Mouse (Mus musculus): ENCODE measurements around the gene Pex16. TPM values are rescaled to one million over a fixed set of nuclear protein-coding genes. Genes with fewer than 3 reads are reported as not detected.

Gene Pex16
- total RNA-seq, 4 experiments from 2014 or later, result 63.1 to 281 (median 138) TPM

DNA sequence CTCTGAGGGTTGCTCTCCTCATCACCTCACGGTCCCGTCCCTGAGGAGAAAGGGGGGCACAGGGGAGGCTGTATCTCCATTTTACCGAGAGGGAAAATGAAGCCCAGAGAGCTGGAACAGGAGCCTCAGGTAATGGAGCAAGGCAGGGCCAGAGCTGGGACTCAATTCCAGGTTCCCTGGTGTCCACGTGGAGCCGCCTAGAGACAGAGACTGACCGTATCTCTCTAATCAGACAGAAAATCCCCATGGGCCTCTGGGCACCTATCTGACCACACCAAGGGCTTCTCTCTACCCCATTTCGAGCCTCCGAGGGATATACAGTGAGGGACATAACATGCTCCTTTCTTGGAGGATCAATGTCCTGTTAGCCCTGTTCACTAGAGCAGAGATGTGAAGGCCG is 48.7 kb downstream of the Pex16 start:
- DNase-seq, result no peak

DNA sequence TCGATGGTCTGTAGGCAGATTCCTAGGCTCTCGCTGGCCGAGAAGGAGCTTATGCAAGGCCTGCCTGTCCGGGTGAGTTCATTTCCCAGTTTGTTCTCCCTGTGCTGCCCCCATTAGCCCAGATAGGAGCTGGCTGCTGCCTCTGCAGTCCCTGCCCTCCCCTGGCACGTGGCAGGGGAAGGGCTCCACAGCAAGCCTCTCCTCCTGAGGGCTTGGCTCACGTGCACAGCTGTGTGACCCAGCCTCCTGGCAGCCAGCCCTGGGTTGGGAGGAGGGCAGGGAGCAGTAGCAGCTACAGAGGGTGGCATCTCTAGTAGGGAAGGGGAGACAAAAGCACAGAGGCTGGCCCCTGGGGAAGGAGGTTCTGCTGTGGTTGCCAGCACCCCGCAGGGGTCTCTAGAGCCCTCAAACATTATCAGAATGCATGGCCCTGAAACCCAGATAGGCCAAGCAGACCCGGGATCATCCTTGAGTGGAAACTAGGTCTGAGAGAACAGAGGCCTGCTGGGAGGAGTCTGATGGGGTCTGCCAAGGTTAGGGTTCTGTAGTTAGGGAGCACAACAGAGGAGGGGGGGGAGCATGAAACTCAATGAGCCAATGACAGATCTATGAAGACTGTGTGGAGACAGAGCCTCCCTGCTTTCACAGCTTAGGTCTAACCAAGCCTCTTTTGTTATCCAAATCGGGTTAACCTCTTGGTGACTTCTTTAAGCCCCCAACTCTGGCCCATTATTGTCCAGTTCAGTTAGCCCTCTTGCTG is 49.4 kb downstream of the Pex16 start:
- DNase-seq, result peak; percentile 97

DNA sequence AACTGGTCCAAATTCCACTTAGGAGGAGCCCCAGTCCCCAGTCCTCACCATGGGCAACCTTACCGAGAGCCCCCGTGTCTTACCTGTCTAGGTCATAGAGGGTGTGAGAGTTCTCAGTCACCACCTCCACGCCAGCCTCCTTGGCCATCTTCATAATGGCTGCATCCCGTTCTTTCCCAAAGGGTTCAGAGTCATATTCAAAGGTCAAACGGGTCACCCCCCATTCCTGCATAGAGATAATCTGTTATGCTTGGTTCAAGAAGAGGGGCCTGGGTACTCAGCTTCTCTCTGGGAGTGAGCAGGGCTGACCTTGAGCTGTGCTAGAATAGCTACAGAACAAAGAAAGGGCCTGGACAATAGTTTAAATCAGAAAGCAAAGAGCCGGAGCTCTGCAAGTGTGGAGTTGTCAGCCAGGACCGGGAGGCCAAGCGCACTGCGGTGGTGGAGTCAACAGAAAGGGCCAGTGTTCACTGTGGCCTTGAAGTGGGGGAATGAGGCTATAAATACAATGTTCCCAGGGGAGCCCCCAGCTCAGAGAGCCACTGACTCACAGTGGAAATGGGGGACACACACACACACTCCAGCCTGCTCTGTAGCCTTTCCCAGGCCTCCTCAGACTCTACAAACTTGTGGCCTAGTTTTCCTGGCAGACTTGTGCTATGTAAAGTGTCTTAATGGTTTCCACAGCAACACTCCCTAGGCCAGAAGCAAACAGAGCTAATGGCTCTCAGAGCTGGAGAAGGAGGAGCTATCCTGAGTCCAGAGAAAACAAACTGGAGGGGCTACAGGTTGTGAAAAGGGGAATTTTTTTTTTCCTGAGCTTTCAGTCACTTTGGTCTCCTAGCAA is 50.2 kb downstream of the Pex16 start:
- peak; percentile 63 for DNase-seq

DNA sequence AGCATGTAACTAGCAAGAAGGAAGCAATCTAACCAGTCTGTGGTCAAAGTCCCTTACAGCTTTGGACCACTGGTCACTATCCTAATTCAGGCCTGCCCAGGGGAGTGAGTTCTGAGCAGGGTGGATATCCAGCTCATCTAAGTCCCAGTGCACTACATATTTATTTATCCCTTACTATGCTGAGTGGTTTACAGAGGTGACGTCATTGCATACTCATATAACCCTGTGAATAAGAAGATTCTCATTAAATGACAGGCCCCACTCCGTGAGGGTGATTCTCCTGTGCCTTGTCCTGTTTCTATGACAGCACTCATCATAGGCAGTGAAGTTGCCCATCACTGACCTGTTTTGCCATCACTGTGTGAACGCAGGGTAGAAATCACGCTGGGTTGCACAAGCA is 50.9 kb downstream of the Pex16 start:
- DNase-seq, result no peak

DNA sequence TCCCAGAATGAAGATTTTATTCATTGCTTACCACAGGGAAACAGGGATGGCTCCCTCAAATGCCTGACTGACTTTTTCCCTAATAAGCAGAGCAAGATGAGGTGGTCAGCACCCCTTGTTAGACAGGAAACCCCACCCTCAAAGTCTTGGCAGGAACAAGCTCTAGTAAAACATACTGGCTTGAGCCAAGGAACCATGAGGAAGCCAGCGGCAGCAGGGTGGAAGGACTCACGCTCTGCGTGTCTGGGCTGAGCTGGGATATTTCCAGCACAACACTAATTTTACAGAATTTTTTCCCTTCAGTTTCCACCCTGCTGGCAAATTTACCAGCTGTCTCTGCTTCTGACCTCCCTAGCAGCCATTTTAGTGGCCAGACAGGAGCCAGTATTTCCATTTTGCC is 52.0 kb downstream of the Pex16 start:
- DNase-seq, result no peak

DNA sequence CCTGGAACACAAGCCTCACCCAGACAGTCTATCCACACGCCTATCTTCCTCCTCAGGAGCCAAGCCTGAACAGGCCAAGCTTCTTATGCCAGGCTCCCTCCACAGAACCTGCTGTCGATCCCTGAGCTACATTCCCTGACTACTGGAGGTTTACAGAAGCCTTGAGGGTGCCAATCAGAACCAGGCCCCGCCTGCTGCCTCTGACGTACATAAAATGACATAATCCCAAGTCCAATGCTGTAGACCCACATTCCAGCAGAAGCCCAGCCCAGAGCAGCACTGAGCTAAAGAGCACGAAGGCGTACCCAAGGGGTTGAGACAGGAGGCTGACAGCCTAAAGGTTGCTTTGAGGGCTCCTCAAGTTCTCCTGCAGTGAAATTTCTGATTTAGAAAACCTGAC is 53.4 kb downstream of the Pex16 start:
- DNase-seq, result peak; percentile 87

DNA sequence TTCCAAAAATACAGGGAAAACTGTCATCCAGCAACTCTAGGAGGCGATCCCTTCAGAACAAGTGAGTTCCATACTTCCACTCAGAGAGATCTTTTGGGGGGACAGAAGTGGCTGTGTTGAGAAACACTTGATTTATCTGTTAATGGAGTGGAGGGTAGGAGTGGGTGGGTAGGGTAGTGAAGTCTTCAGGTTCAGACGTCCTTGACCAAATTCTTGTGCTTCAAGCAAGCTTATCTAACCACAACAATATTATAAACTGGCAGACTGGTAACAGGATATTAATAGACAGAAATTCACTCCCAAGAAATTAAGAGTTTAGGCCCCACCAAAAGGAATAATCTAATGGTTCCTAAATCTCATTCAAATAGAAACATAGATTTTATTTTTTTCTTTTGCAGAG is 55.6 kb downstream of the Pex16 start:
- no peak for DNase-seq

Small RNA genes within 50 kb of the gene (microRNA-seq; reads per million reads assigned to microRNA genes)
- 0.17 to 0.18 reads per million in 2 experiments for gene Mir7000

Other genes with a start within 250 kb of the Pex16 start
- 1 to 10 TPM in 3 of 4 experiments, under 1 TPM in 1; 0.40 to 4.6 (median 2.1) TPM for gene Large2, start 193 bp downstream of the Pex16 start, total RNA-seq (2022)
- 10 to 100 TPM in 2 of 4 experiments, 1 to 10 TPM in 2; 8.0 to 18.6 (median 10.3) TPM for gene 1700029I15Rik, start 7.9 kb downstream of the Pex16 start, total RNA-seq (2022)
- 10 to 100 TPM; 34.6 to 43.3 (median 38.7) TPM for gene Mapk8ip1, start 26.6 kb downstream of the Pex16 start, total RNA-seq (2022)
- 10 to 100 TPM; 44.0 to 57.9 (median 47.5) TPM for gene Cry2, start 59.4 kb downstream of the Pex16 start, total RNA-seq (2022)
- 10 to 100 TPM; 15.7 to 24.0 (median 19.6) TPM for gene Slc35c1, start 85.9 kb downstream of the Pex16 start, total RNA-seq (2022)
- 10 to 100 TPM; 10.3 to 25.3 (median 16.5) TPM for gene Chst1, start 225.0 kb downstream of the Pex16 start, total RNA-seq (2022)

Measured in adrenal gland, adult 8-10 months (tissue).